Mouse (Mus musculus): ENCODE data around the gene Rsc1a1.

The Rsc1a1 gene

DNA sequence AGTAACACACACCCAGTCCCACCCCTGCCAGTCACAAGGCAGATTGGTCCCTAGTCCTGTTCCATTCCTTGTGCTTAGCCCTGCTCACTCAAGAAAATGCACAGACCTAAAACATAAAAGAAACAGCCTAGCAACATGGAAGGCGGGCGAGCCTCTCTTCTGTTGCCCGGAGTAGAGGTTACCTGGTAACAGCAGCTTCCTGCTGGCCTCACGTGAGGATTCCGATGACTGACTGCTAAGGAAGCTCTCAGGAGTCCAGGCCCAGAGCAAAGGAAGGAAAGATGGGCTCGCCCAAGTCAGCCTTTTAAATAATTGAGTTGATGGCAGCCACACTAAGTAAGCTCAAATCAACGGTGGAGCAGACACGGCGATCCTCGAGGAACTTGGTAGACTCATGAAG, 33.5 kb downstream of the Rsc1a1 start:
- no peak for DNase-seq

DNA sequence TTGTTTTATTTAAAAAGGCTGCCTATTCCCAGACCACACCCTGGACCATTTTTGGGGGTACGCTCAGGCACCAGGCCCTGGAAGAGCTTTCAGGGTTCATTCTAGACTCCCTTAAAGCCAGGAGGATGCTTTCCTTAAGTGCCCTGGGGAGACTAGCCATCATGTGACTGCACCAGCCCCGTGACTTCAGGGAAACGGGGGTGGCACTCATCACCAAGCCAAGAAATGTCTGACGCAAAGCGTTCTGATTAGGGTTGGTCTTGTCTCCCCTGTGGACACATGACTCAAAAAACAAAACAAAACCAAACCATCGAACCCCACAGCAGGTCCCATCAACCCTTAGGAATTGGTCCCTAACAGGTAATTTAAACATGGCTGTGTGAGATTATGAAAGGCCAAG, 34.1 kb downstream of the Rsc1a1 start:
- DNase-seq: no peak

DNA sequence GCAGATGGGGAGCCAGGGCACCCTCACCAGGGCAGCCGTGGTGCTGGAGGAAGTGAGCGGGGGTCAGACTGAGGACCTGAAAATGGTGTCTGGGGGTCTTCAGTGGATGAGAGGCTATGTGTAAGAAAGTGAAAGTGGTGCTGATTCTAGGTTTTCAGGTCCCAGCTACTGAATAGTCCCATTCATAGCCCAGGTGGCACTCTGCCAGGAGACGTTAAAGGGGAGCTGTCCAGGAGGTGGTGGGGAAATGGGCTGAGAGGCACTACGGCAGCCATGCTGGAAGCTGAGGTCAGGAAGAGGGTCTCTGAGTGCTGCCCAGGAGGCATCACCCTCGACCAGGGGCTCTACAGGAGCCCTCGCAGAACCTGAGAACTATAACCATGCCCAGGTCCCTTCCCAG, 36.2 kb downstream of the Rsc1a1 start:
- DNase-seq: no peak

DNA sequence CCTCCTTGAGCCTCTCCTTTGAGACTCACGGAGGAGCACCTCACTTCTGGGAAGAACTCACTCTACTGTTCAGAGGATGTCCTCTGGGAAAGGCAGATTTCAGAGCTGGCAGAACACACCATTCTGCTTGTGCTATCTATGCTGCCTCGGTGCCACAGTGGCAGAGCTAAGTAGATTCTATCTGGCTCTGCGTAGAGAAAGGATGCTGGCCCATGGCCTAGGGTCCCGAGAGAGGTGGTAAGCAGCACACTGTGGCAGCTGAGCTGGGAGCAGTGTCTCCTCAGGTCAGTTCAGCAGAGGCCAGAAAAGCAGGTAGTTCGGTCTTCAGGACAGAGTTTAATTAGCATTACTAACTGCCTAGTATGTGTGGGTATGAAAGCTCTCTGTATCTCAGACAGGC, 37.1 kb downstream of the Rsc1a1 start:
- no peak for DNase-seq

DNA sequence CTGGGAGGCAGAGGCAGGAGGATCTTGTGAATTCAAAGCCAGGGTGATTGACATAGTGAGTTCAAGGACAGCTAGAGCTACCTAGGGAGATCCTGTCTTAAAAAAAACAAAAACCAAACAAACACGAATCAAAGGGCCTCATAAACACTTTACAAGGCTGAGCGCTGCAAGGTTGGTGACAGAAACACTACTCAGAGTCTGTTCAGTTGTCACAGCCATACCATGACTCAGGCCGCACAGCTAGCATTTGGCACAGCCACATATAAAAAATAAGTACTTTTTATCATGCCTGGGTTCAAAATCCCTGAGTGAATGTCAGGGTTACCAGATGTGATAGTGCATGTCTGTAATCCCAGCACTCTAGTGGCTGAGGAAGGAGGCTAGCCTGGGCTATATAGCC, 38.2 kb downstream of the Rsc1a1 start:
- no peak for DNase-seq

DNA sequence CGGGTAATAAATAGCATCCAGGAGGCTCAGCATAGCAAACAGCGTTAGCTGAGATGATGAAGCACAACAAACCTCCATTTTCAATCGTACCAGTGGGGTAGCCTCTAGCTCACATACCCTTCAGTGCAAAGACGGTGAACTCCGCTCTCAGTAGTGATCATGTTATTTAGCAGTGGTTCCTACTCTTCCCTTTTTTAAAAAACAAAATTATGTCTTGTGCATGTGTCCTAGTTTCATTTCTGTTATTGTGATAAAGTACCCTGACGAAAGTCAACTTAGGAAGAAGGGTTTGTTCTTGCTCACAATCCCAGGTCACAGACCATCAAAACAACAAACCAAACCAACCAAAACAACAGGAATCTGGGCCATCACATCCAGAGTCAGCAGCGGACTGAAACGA, 39.4 kb downstream of the Rsc1a1 start:
- no peak for DNase-seq

DNA sequence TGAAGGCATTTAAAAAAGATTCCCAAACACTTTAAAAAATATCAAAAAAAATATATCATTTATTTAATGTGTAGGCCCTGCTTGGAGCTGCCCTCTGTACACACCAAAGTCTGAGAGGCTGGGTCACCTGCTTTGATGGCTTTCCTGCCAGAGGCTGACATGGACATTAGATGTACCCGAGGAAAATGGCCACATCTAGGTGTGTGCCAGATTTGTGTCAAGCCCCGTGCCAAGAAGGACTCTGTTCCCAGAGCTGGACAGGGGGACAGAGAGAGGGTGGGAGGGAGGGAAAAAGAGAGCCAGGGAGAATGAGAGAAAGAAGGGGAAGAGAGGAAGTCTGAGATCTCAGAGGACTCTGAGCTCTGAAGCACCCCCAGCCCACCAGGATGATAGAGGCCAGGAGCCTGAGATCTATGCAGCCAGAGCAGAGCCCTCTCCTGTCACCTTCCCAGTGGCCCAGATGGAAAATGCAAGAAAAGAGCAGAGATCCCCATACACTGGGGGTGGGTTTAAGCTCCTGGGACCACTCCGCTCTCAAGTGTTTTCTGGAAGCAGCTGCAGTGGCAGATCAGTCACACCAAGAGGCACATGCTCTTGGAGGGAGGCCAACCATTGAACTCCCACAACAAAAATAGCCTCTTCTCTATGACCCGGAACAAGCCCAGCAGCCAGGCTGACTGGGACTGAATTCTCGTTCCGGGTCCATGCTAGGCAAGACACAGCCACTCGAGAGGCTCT, 42.1 kb downstream of the Rsc1a1 start:
- DNase-seq: peak; percentile 86

DNA sequence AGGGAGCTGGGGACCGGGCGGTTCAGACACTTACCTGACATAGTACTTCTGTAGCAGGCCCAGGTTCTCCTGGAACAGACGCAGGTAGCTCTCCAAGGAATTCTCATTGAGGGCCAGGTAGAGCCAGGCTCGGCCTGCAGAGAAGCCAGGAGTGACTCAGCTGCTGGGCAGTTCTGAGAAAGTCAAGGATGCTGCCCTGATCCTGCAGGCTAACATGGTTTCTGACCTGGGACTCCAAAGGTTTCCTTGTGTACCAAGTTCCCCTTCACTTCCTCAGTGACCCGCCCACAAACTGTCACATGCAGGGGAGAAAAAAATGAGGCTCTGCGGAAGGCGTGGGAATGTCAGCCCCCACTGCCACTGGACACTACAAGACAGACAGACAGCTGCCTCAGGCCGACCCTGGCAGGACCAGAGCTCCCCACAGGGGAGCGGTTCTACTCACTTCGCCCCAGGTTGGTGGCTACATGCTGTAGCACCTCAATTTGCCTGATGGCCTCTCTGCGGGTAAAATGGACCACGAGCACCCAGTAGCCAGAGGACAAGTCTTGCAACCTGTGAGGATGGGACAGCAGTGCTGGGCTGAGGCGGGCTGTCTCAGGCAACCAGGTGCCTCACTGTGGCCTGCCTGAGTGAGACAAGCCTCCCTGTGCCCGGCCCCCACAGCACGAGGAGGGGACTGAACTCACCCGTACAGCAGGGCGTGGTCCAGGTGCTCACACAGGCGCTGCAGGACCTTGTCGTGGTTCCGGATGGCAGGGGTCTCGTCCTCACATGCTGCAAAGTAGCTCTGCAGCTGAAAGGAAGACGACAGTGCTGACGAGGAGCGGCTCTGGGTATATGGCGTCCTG, 43.2 kb downstream of the Rsc1a1 start:
- peak; percentile 73 for DNase-seq

DNA sequence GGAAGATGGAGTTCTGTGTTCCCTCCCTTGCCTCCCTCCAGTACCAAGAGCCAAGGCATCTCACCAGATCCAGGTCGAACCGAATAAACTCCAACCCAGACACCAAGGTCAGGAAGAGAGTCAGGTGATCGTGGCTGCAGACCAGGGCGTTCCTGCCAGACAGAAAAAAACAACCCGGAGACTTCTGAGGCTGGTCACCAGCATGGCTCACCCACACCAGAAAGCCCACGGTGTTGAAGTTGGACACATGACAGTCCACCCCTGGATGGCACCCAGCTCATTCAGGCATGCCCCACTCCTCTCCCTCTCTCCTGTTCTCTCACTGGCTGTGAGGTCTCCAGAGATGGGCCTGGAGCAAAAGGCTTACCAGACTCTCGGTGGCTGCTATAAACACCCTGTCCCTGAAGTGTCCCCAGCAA, 44.0 kb downstream of the Rsc1a1 start:
- peak; percentile 94 for DNase-seq

DNA sequence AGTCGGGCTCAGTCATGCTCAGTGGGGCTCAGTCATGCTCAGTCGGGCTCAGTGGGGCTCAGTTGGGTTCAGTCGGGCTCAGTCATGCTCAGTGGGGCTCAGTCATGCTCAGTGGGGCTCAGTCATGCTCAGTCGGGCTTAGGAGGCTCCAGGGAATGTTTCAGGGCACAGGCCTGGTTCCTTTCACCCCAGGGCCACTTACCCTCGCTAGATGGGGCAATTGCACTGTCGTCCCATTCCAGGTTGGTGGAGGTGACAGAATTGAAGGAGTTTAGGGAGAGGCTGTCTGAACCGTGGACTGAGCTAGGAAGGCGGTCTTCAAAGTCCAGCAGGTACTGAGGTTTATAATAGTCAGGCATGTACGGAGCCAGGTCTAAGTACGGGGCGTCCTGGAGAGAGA, 45.9 kb downstream of the Rsc1a1 start:
- no peak for DNase-seq

DNA sequence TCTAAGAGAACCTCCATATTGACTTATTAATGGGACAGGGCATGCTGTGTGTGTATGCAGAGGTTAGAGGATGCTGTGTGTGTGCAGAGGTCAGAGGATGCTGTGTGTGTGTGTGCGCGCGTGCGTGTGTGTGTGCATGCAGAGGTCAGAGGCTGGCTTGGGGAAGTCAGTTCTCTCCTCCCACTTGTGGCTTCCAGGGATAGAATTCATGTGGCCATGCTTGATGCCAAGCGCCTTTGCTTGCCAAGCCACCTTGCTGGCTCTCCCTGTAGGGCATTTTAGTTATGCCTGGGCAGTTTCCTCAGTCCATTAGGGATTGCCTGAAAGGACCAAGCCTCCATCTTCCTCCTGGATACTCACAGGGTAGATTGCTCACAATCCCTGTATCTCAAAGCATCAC, 48.7 kb downstream of the Rsc1a1 start:
- peak; percentile 90 for DNase-seq

DNA sequence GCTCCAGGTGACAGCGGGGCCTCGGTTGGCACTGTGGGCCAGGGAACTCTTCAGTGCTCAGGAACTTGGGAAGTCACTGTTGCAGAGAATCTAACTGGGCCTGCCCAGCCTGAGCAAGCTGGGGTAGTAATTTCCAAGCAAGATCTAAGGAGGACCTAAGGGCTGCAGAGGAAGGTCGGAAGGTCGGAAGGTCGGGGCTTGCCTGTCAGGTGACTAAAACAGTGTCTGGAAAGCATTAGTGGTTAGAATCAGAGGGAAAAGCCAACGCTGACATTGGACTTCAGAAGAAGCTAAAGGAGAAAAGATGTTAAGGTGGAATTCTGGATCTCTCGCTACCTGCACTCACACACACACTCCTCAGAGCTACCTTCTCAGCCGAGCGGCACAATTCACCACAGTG, 49.4 kb downstream of the Rsc1a1 start:
- DNase-seq: no peak
